Mouse (Mus musculus): ENCODE results near the gene Art1.
A peak's percentile ranks its signal among the peaks of the same experiment; 100 is the strongest.

Art1 gene

GRCm38 (mm10) chr7:102109746-102110145 is 8.2 kb downstream of the Art1 start:
- no peak for DNase-seq

GRCm38 (mm10) chr7:102113151-102113729 is 11.7 kb downstream of the Art1 start:
- DNase-seq: no peak

GRCm38 (mm10) chr7:102116579-102117331 is 15.2 kb downstream of the Art1 start, which contains the start of gene Chrna10:
Gene Chrna10 (minus strand): TSS chr7:102116828.
- DNase-seq: no peak

- no peak for DNase-seq
These were observed 15.8 kb downstream of the Art1 start for GRCm38 (mm10) chr7:102117382-102117781.

GRCm38 (mm10) chr7:102120326-102120725 is 18.8 kb downstream of the Art1 start:
- no peak for DNase-seq

GRCm38 (mm10) chr7:102132395-102132794 is 30.9 kb downstream of the Art1 start:
- peak; percentile 20 for DNase-seq

- peak; percentile 45 for DNase-seq
These were observed 35.9 kb downstream of the Art1 start for GRCm38 (mm10) chr7:102137464-102137863.

GRCm38 (mm10) chr7:102137898-102138297 is 36.4 kb downstream of the Art1 start:
- no peak for DNase-seq

GRCm38 (mm10) chr7:102153691-102154090 is 52.1 kb downstream of the Art1 start:
- DNase-seq: no peak

Measured in lung, postnatal 14 days (tissue).